Mouse (Mus musculus) spleen, adult 10 weeks (tissue): Measurements from ENCODE around the gene Acsm5. TPM values are rescaled to one million over a fixed set of nuclear protein-coding genes. Genes with fewer than 3 reads are reported as not detected.

Source experiments
- polyA plus RNA-seq: library from polyadenylated mRNA; stranded (reverse); fragments of 350-450 nt; fragmentation: Illumina TruSeq; extraction: RNeasy Lipid Tissue Mini Kit (QIAGEN cat#74804); gene quantifications from one replicate; pipeline ENCODE4 v1.2.3, GENCODE M21; 2015; ENCODE audit warnings: low replicate concordance; ENCODE audit not compliant: insufficient read depth

Acsm5 gene
- polyA plus RNA-seq = not detected

DNA sequence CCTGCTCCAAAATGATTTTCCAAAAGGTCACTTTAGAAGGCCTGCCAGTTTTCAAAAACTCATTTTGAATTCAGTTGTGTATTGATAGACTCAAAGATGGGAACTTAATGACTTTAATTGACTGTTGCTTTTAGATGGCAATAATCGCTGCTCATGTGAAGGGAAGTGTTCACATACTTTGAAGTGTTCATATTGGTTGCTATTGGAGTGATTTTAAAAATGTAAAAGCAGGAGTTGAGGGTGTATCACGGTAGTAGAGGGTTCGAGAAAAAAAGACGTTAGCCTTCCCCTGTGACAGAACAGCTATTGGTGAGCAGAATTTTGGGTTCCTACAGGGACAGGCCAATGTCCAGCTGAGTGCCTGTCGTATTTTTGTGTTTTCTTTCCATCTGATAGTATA lies at the start of gene Acsm5:
Acsm5 (plus strand) TSS at position 301 of the 400 bp plus-strand sequence.

DNA sequence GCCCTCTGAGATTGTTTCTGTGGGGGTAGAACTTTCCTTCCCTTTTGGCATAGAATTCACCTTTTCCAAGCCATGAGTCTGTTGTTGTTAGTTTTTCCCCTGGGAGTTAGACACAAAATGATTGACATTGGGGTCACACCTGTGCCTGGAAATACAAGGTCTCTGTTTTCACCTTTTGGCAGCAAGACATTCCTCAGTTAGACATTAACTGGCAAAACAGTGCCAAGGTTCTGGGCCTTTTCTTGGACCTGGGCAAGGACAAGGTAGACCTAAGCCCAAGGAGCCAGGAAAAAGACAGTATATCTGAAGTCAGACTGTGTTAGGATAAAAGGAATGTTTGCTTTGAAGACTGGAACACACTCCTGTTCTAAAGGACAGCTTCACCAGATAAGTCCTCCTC lies 40.0 kb upstream of the Acsm5 start, which contains the start of gene Umod:
Umod (minus strand) TSS at position 27 of the 400 bp plus-strand sequence.

DNA sequence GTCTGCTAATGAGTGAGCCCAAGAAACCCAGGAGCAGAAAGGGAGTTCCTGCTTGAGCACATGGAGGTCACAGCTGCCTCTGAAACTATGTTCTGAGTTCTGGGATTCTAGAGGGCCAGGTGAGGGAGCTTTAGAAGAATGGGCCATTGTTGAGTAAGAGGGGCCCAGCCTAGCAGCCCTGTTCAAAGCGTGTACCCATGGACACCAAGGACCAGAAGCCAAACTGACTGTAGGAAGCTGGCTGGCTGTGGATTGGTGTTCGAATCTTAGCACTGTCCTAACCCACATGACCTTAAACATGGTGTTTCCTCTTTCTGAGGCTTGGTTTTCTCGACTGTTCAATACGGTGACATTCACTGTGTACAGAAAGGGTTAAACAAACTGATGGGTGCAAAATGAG lies 4.1 kb downstream of the Acsm5 start, which contains the start of gene Pdilt:
Pdilt (minus strand) TSS at position 101 of the 400 bp plus-strand sequence.

DNA sequence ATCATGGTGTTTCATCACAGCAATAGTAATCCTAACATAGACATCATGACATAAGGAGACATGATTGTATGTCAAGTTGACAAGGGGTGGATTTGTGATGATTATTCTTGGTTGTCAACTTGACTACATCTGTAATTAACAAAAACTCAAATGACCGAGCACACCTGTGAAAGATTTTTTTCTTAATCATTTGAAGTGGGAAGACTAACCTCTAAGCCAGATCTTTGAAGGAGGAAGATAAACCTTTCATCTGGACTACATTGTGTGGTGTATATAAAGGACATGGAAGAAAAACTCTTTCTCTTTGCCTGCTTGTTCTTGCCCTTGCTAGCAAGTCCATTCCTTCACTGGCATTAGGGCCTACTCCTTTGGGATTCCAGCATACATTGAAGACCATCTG lies 34.8 kb downstream of the Acsm5 start, which contains the start of gene Acsm2:
Acsm2 (plus strand) TSS at position 301 of the 400 bp plus-strand sequence.

Other genes starting within 250 kb of the Acsm5 start
- gene Gp2, start 60.2 kb upstream of the Acsm5 start, polyA plus RNA-seq = 3.7 TPM
- gene Umod, start 40.2 kb upstream of the Acsm5 start, polyA plus RNA-seq = not detected
- gene Pdilt, start 4.0 kb downstream of the Acsm5 start, polyA plus RNA-seq = not detected
- gene Acsm2, start 34.9 kb downstream of the Acsm5 start, polyA plus RNA-seq = not detected
- gene Acsm1, start 87.6 kb downstream of the Acsm5 start, polyA plus RNA-seq = not detected
- not detected for gene Acsm4, start 170.6 kb downstream of the Acsm5 start, polyA plus RNA-seq
- gene Thumpd1, start 201.3 kb downstream of the Acsm5 start, polyA plus RNA-seq = 65.0 TPM
- gene Acsm3, start 241.5 kb downstream of the Acsm5 start, polyA plus RNA-seq = 0.22 TPM